Mouse (Mus musculus): ENCODE data around the gene Olfr31.

The Olfr31 gene

GRCm38 (mm10) chr14:14322528-14322927 is at the start of gene Olfr31:
Gene Olfr31 (plus strand): TSS chr14:14322828.
- DNase-seq: no peak

DNA sequence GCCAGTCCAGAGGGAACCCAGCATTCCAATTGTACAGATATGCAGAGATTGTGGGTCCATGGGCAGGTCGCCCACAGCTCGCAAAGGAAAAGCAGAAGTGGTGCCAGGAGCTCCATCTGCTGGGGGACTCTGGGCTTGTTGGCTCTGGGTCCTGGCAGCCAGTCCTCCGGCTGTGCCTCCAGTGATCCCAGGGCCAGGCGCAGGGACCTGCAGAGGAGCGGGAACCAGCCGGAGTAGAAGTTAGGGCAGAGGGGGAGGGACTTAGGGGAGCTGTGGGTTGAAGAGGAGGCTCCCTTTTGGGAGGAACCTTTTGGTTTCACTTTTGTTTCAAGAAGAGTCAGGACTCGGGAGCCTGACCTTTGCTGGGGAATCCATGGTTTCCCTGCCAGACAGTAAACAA is 28.2 kb upstream of the Olfr31 start:
- DNase-seq: peak; percentile 13

DNA sequence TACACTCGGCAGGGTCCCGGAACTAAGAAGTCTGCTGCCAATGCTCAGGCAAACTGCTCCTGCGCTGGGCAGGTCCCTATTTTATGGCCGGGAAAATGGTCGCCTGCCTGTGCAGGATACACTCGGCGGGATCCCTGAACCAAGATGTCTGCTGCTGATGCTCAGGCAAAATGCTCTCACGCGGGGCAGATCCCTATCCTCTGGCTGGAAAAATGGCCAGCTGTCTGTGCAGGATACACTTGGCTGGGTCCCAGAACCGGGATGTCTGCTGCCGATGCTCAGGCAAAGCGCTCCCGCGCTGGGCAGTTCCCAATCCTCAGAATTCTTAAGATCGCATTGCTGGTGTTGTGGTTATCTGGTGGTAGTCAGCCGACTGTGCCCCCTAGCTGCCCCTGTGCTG is 13.7 kb upstream of the Olfr31 start:
- no peak for DNase-seq

- no peak for DNase-seq
Observed at GRCm38 (mm10) chr14:14309416-14309815, 13.2 kb upstream of the Olfr31 start.

DNA sequence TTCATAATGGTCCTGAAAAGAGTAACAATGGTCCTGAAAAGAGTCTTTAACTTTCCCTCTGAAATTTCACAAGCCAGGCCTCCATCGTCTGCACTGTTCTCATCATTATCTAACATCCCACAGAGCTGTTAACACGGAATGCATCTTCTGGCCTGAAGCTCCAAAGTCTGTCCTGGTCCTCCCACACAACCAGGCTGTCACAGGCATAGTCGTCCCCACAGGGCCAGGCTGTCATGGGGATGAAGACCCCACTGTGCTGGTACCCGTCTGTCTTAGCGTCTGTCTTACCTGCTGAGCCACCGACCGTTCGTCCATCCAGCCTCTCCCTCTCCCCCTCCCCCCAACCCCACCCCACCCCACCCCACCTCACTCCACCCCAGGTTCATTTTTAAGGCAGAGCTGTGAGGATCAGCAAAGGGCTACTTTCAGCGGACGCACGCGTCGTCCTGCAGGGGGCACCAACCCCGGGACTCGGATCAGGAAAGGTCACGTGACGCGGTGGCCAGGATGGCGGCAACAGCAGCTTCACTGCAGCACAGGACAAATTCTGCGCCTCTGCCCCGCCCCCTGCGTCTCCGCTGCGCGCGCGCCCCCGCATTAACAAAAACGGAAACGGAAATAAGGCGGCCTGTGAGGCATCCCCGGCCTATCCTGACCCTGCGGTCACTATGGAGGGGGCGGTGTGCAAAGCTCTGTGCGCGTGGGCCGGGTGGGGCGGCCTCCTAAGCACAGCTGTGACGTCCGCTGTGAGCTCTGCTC is 22.7 kb downstream of the Olfr31 start:
- DNase-seq: peak; percentile 98

GRCm38 (mm10) chr14:14345948-14346812 is 23.6 kb downstream of the Olfr31 start, which contains the start of gene Il3ra:
Gene Il3ra (plus strand): TSS chr14:14346275.
- DNase-seq: peak; percentile 85

DNA sequence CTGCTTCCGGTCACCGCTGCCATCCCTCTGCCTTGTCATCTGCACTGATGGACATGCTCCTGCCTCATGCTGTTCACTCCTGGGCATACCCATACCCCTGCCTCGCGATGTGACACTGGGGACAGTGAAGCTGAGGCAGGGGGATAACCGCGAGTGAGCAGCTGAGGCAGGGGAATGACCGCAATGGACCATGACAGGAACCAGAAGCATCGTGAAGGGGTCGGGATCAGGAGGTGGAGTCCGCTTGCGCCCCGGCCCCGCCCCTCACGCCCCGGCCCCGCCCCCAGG is 24.1 kb downstream of the Olfr31 start:
- no peak for DNase-seq

DNA sequence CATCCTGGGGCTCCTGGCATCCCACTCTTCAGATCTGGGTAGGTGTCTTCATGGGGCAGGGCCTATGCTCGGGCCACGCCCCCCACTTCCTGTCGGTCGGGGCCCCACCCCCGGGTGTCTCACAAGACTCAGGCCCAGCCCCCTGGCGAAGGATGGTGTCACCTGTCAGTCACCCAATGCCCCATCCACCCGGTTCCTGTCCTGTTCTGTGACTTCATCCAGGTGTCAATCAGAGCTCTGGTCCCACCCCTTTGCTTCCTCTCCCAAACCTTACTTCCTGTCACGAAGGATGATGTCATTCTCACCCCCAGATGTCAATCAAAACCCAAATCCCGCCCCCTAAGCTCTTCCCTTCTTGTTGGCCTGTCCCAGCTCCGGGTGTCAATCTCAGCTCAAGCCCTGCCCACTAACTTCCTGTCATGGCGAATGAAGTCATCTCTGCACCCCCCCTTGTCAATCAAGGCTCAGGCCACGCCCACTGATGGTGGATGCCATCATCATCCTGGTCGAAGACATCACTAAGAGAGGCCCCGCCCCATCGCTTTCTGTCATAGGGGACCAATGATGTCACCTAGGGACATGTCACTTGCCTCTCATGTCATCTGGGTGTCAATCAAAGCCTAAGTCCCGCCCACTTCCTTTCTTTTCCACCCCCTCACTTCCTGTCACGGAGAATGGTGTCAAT is 24.7 kb downstream of the Olfr31 start:
- DNase-seq: peak; percentile 66

DNA sequence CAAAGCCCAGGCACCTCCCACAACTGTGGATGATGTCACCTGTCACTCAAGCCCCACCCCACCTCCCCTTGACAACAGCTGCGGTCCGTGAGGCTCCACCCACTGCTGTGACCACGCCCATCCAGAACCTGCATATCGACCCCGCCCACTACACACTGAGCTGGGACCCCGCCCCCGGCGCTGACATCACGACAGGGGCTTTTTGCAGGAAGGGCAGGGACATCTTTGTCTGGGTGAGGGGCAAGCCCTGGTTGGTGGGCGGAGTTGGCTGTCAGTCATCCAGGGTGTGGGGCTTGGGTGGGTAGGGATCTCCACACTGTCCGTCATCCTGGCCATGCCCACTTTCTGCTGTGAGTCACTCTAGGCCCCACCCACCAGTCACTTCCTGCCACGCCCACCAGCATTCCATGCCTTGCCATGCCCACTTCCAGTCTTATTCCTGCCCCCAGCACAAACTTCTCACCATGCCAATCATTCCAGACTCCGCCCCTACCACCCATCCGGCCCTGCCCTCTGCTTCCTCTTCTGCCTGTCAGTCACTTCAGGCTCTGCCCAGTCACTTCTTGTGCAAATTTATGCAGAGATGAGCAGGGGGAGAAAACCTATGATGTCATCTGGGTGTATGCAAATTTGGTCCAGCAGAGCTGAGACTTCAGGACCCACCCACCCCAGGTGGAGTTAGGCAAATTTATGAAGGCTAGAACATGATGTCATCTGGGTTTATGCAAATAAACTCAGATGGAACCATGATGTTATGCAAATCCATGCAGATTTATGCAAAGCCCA is 25.4 kb downstream of the Olfr31 start:
- DNase-seq: peak; percentile 69

GRCm38 (mm10) chr14:14348674-14349401 is 26.2 kb downstream of the Olfr31 start:
- peak; percentile 37 for DNase-seq

DNA sequence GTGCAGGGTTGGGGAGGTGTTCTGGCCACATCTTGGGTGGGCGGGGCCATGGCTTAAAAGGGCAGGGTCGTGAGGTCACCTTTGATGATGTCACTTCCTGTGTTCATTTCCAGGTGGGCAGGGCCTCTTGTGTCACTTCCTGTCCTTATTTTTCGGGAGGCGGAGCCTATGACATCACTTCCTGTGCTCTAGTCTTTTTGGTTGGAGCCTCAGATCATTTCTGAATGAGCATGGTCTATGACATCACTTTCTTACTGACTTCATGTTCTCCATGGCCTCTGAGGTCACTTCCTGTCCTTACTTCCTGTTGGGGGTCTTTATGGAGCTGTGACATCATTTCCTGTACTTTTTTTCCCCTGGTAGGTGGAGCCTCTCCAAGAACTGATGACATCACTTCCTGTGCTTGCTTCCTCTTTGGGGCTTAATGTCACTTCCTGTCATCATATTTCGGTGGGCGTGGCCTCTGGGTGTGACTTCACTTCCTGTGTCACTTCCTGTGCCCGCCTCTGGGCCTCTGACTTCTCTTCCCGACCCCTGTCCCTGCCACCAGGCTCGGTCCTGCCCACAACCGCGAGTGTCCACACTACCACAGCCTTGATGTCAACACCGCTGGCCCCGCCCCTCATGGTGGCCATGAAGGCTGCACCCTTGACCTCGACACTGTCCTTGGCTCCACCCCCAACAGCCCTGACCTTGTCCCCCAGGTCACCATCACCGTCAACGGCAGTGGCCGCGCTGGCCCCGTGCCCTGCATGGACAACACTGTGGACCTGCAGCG is 27.0 kb downstream of the Olfr31 start:
- DNase-seq: peak; percentile 46

DNA sequence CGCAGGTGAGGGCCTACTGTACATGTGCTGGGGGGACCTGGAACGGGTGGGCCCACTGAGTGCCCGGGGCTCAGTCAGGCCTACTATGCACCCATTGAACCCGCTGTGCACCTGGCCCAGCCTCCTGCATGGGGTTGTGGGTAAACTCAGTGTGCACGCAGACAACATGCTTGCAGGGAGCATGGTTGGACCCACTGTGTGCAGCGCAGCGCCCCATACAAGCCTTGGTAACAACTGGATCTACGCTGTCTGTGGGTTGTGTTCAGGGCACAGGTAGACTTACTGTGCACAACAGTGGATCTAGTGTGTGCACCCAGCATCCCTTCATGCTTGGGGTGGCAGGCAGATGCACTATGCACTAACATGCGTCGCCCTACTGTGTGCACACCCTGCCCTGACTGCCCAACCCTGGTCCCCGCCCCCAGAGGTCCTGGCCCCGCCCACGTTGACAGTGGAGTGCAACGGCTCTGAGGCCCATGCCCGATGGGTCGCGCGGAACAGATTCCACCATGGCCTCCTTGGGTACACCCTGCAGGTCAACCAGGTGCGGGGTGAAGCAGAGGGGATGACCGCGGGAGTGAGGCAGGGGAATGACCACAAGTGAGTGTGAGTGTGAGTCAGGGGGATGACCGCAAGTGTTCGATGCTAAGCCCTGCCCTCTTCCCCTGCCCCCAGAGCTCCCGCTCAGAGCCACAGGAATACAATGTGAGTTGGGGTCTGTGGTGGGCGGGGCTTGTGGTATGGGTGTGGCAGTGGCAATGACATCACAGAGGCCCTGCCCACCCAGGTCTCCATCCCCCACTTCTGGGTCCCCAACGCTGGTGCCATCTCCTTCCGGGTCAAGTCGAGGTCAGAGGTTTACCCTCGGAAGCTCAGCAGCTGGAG is 27.9 kb downstream of the Olfr31 start:
- DNase-seq: peak; percentile 44

DNA sequence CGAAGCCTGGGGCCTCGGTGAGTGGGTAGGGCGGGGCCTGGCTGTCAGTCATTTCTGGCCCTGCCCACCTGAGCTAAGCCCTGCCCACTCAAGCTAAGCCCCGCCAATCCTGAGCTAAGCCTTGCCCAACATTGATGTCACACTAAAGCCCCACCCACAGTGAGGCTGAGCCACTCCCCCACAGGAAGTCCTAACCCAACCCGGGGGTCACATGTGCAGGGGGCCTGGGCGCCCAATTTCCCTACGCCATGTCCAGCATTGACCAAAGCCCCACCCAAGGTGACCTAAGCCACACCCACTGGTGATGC is 28.5 kb downstream of the Olfr31 start:
- no peak for DNase-seq

DNA sequence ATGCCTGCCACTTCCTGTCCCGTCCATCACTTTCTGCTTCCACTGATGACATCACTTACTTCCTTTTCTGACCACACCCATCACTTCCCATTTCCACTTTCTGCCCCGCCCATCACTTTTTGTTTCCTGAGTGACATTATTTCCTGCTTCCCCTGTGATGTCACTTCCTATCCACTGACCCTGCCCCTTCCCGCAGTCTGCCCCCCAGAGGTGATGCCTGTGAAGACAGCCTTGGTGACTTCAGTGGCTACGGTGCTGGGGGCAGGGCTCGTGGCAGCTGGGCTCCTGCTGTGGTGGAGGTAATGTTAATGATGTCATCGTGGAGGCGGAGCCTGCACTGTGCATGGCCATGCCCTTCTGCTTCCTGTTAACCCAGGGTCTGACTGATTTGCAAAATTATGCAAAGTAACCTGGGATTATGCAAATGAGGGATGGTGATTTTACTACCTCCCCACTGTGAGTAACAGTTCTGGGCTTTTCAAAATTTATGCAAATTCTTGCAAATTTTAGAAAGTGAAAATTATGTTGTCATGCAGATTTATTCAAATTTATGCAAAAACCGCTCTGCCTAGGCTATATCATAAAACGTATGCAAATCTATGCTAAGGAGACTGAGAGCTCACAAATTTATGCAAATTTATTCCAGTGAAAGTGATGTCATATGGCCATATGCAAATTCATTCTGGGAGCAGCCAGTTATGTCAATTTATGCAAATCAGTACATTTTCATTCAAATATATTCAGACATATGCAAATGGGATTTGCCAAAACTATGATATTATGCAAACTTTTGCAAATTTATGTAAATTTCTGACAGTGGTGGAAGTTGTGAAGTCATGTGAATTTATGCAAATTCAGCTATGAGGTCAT is 29.3 kb downstream of the Olfr31 start:
- peak; percentile 25 for DNase-seq

DNA sequence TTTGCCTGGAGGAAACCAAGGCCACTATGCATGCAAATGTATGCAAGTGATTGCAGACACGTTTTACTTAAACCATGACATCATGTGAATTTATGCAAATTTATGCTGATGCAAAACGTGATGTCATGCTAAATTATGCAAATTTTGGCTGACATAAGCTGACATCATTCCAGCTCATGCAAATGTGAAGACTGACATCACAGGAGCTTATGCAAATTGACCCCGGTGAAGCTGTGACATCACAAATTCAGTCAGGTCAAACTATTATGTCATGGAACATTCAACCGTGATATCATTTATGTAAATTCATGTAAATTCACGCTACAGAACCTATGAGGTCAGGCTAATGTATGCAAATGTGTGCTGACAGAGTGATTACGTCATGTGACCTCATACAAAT is 30.0 kb downstream of the Olfr31 start:
- DNase-seq: no peak

GRCm38 (mm10) chr14:14353081-14353732 is 30.6 kb downstream of the Olfr31 start:
- DNase-seq: no peak

- DNase-seq: no peak
Observed at GRCm38 (mm10) chr14:14353740-14354510, 31.3 kb downstream of the Olfr31 start.
